Mouse (Mus musculus): ENCODE measurements around the gene Sphkap. TPM values are rescaled to one million over a fixed set of nuclear protein-coding genes. Genes with fewer than 3 reads are reported as not detected.

The Sphkap gene
- polyA plus RNA-seq (2012; rRNA removed), result 0.03 and 0.05 TPM in 2 replicates

DNA sequence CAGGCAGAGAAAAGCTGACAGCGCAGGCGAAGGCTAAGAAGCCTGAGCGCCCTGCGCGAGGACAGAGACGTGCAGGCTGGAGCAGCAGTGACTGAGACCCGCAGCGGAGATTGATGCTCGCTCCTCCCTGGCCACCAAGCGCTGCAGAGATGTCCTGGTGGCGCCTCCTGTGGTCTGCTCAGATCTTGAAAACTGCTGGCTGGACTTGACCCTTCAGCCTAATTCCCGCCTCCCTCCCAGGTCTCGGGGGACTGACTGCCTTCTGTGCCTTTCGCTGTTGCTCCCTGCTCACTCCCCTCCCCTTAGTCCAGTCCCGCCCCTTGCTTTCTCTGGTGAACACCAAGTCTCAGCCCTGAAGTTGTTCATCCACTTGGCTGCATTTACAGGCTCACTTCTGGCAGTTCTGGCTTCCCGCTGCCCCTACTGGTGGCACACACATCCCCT lies at the start of gene Sphkap:
TSS of gene Sphkap (minus strand) at position 180 of the 444 bp plus-strand sequence.
- Histone ChIP-seq H3K27ac (ENCODE audit: insufficient read depth, low read depth, low read length) (no peak within 1 kb of the TSS), H3K36me3 (ENCODE audit: control insufficient read depth, insufficient read depth, low read length) (no peaks in the 10 kb centered on the region), H3K27me3 (replicated peaks; ENCODE audit: control insufficient read depth, insufficient read depth, low read length) (no peaks in the 10 kb centered on the region), H3K4me1 (ENCODE audit: control insufficient read depth, insufficient read depth, low read length) (no peaks in the 10 kb centered on the region), H3K4me3 (ENCODE audit: insufficient read depth, low read depth, low read length) (no peak within 1 kb of the TSS)
- no peak for TF ChIP-seq CTCF (conservative IDR thresholded peaks at IDR 0.05; ENCODE audit: insufficient read depth, insufficient read length, low read depth, low read length)
- TF ChIP-seq POLR2A (IDR thresholded peaks at IDR 0.05; ENCODE audit: low read depth, low read length), result no peak
- peak; percentile 1 for DNase-seq
- WGBS, result 2% methylated on average over 16 of the region's 16 CpGs

DNA sequence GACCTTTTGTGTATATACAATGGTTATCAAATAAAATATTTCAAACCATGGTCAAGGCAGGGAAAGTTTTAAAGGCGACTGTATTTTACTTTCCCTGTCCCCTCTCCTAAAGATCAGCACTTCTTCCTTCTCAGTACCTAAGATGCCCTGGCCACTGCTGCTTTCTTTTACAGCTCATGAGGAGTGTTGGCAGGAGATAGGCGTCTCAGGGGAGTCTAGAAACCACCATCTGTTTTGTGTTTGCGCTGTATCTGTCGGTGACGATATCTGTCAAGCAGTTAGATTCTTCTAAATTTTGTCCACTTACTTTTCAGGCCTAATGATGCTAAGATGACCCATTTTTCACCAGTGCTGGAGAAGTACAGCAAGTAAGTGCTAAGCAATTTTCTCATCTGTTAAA lies 43.3 kb upstream of the Sphkap start:
- Histone ChIP-seq H3K27ac (ENCODE audit: insufficient read depth, low read depth, low read length) (no peak overlapping the region), H3K27me3 (replicated peaks; ENCODE audit: control insufficient read depth, insufficient read depth, low read length) (no peaks in the 10 kb centered on the region), H3K36me3 (ENCODE audit: control insufficient read depth, insufficient read depth, low read length) (no peaks in the 10 kb centered on the region), H3K4me1 (ENCODE audit: control insufficient read depth, insufficient read depth, low read length) (no peaks in the 10 kb centered on the region), H3K4me3 (ENCODE audit: insufficient read depth, low read depth, low read length) (no peak overlapping the region)
- DNase-seq, result no peak
- 81% methylated on average over 5 of the region's 5 CpGs for WGBS
- TF ChIP-seq CTCF (conservative IDR thresholded peaks at IDR 0.05; ENCODE audit: insufficient read depth, insufficient read length, low read depth, low read length) (no peak), POLR2A (IDR thresholded peaks at IDR 0.05; ENCODE audit: low read depth, low read length) (no peak)

DNA sequence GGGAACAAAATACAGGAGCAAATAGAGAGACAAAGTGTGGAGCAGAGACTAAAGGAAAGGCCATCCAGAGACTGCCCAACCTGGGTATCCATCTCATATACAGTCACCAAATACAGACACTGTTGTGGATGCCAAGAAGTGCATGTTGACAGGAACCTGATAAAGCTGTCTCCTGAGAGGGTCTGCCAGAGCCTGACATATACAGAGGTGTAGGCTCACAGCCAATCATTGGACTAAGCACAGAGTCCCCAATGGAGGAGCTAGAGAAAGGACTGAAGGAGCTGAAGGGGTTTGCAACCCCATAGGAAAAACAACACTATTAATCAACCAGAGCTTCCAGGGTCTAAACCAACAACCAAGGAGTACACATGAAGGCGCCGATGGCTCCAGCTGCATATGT lies 32.4 kb upstream of the Sphkap start:
- no peaks in the 10 kb centered on the region for H3K36me3 ChIP-seq (ENCODE audit: control insufficient read depth, insufficient read depth, low read length)
- 92% methylated on average over 2 of the region's 2 CpGs for WGBS
- TF ChIP-seq POLR2A (IDR thresholded peaks at IDR 0.05; ENCODE audit: low read depth, low read length) (no peak), CTCF (conservative IDR thresholded peaks at IDR 0.05; ENCODE audit: insufficient read depth, insufficient read length, low read depth, low read length) (no peak)

DNA sequence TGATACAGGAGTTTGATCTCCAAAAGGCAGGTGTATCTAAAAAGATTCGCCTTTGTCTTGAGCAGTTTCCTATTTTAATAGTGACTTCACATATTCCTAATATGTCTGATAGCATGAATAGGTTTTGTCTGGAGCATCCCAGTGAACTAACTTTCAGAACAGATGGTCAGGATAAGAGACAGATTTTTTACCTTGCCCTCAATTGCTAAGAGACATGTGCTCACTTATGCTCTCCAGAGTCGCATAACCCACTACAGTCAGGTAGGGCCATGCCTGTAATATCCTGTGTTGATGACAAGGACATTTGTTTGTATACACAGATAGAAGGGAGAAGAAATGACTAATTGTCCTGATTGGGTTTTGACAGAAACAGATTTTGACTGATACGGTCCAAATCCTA lies 25.9 kb upstream of the Sphkap start:
- DNase-seq, result no peak
- WGBS, result 93% methylated on average over 3 of the region's 3 CpGs
- no peak for TF ChIP-seq POLR2A (IDR thresholded peaks at IDR 0.05; ENCODE audit: low read depth, low read length)
- no peak for TF ChIP-seq CTCF (conservative IDR thresholded peaks at IDR 0.05; ENCODE audit: insufficient read depth, insufficient read length, low read depth, low read length)
- Histone ChIP-seq H3K27ac (ENCODE audit: insufficient read depth, low read depth, low read length) (no peak overlapping the region), H3K27me3 (replicated peaks; ENCODE audit: control insufficient read depth, insufficient read depth, low read length) (no peaks in the 10 kb centered on the region), H3K4me3 (ENCODE audit: insufficient read depth, low read depth, low read length) (no peak overlapping the region), H3K36me3 (ENCODE audit: control insufficient read depth, insufficient read depth, low read length) (no peaks in the 10 kb centered on the region), H3K4me1 (ENCODE audit: control insufficient read depth, insufficient read depth, low read length) (no peaks in the 10 kb centered on the region)

More for the DNA sequence above, 32.4 kb upstream of the Sphkap start:
- Histone ChIP-seq H3K4me3 (ENCODE audit: insufficient read depth, low read depth, low read length) (no peak overlapping the region), H3K4me1 (ENCODE audit: control insufficient read depth, insufficient read depth, low read length) (no peaks in the 10 kb centered on the region), H3K27ac (ENCODE audit: insufficient read depth, low read depth, low read length) (no peak overlapping the region), H3K27me3 (replicated peaks; ENCODE audit: control insufficient read depth, insufficient read depth, low read length) (no peaks in the 10 kb centered on the region)
- no peak for DNase-seq

DNA sequence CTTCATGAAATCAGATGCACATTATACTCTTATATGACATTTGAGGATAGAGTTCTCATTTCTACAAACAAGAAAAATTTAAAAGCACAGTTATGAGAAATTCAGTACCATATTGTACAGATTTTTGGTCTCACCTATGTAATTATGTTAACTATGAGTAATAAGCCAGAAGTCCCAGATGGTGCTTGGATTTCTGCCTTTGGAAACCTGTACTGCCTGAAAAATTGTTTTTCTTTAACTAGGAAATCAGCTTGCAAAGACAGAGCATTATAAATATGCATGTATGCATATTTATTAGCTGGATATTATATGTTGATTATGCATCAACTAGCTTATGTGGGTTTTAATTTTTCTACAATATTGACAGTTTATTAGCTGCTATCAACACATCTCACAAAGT lies 21.9 kb upstream of the Sphkap start:
- Histone ChIP-seq H3K4me1 (ENCODE audit: control insufficient read depth, insufficient read depth, low read length) (no peaks in the 10 kb centered on the region), H3K36me3 (ENCODE audit: control insufficient read depth, insufficient read depth, low read length) (no peaks in the 10 kb centered on the region), H3K27ac (ENCODE audit: insufficient read depth, low read depth, low read length) (no peak overlapping the region), H3K27me3 (replicated peaks; ENCODE audit: control insufficient read depth, insufficient read depth, low read length) (no peaks in the 10 kb centered on the region), H3K4me3 (ENCODE audit: insufficient read depth, low read depth, low read length) (no peak overlapping the region)
- TF ChIP-seq CTCF (conservative IDR thresholded peaks at IDR 0.05; ENCODE audit: insufficient read depth, insufficient read length, low read depth, low read length) (no peak), POLR2A (IDR thresholded peaks at IDR 0.05; ENCODE audit: low read depth, low read length) (no peak)
- no peak for DNase-seq

DNA sequence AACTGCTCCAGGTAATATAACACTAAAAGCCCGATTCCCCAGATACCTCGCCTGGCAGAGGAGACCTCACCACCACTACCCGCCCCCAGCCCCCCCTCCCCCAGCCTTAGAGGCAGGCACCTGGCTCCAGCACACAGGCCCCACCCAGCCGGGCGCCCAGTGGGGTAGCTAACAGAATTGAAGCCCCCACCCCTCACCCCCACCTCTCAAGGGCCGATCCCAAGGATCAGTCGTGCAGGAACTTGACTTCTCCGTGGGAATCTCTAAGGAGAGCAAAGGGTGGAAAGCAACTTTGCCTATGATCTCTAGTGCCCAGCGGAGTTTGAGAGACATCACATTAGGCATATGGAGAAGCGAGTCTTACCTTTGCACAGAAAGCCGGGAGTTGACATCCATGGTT lies 384 bp downstream of the Sphkap start:
- Histone ChIP-seq H3K4me1 (ENCODE audit: control insufficient read depth, insufficient read depth, low read length) (no peaks in the 10 kb centered on the region), H3K36me3 (ENCODE audit: control insufficient read depth, insufficient read depth, low read length) (no peaks in the 10 kb centered on the region), H3K4me3 (ENCODE audit: insufficient read depth, low read depth, low read length) (no peak overlapping the region), H3K27ac (ENCODE audit: insufficient read depth, low read depth, low read length) (no peak overlapping the region), H3K27me3 (replicated peaks; ENCODE audit: control insufficient read depth, insufficient read depth, low read length) (no peaks in the 10 kb centered on the region)
- 2% methylated on average over 11 of the region's 11 CpGs for WGBS
- no peak for TF ChIP-seq POLR2A (IDR thresholded peaks at IDR 0.05; ENCODE audit: low read depth, low read length)
- no peak for TF ChIP-seq CTCF (conservative IDR thresholded peaks at IDR 0.05; ENCODE audit: insufficient read depth, insufficient read length, low read depth, low read length)
- DNase-seq, result no peak

DNA sequence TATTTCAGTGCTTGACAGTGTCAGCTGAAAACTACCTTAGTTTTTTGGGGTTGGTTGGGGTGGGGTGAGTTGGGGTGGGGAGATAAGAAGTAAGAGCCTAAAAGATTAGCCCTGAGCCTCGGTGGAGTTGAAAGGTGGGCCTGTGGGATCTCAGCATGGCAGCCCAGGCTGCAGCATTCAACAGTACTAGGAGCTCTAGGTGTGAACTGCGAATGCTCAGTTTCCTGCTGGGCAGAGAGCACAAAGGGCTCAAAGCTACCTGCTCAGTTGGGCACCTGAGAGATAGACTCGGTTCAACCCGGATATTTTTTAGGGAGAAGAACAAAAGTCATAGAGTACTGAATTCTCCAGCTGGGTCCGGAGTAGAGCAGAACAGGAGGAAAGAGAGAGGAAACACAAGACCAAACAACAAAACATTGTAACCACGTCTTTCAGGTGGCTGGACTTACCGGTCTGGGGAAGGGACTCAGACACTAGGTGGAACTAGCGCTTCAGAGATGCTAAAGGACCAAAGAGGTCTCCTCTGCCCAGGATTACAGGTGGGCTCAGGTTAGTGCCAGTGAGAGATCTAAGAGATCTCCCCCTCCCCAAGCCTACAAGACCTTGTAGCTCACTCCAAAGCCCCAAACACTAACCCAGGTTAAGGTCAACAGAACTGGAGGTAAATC lies 984 bp downstream of the Sphkap start:
- Histone ChIP-seq H3K36me3 (ENCODE audit: control insufficient read depth, insufficient read depth, low read length) (no peaks in the 10 kb centered on the region), H3K4me1 (ENCODE audit: control insufficient read depth, insufficient read depth, low read length) (no peaks in the 10 kb centered on the region), H3K27ac (ENCODE audit: insufficient read depth, low read depth, low read length) (no peak overlapping the region), H3K4me3 (ENCODE audit: insufficient read depth, low read depth, low read length) (no peak overlapping the region), H3K27me3 (replicated peaks; ENCODE audit: control insufficient read depth, insufficient read depth, low read length) (no peaks in the 10 kb centered on the region)
- TF ChIP-seq POLR2A (IDR thresholded peaks at IDR 0.05; ENCODE audit: low read depth, low read length) (no peak), CTCF (conservative IDR thresholded peaks at IDR 0.05; ENCODE audit: insufficient read depth, insufficient read length, low read depth, low read length) (no peak)
- DNase-seq, result no peak
- WGBS, result 14% methylated on average over 8 of the region's 8 CpGs
